Mouse (Mus musculus) lung, adult 2 months (tissue): ENCODE results near the gene Nosip. TPM values are rescaled to one million over a fixed set of nuclear protein-coding genes. Genes with fewer than 3 reads are reported as not detected.

Source experiments
- DNase-seq: peaks from one replicate; pipeline ENCODE4 v3.0.0; 2022
- H3K4me1 ChIP-seq: fragments of 200-500 bp; 2 replicates; pipeline ENCODE4 v1.6.1; 2011; ENCODE audit warnings: low read length; ENCODE audit not compliant: control insufficient read depth, insufficient read depth
- H3K4me3 ChIP-seq: fragments of 200-500 bp; replicated peaks from 2 replicates; pipeline ENCODE3; 2011; ENCODE audit warnings: low read depth, mild to moderate bottlenecking, control low read depth, low read length; ENCODE audit errors: extremely low read depth
- CTCF ChIP-seq: fragments of 200-500 bp; IDR thresholded peaks from 2 replicates; pipeline ENCODE4 v1.5.1; 2011; ENCODE audit warnings: mild to moderate bottlenecking, low read length, control low read depth; ENCODE audit not compliant: insufficient read depth
- POLR2A ChIP-seq: fragments of 200-500 bp; IDR thresholded peaks from 2 replicates; pipeline ENCODE4 v1.6.1; 2011; ENCODE audit warnings: low read depth, mild to moderate bottlenecking, control low read depth, low read length, borderline replicate concordance; ENCODE audit errors: extremely low read depth
- WGBS: fragments of 180-500 bp; shearing (Covaris S2); methylation state at CpG from one replicate; pipeline ENCODE4 v1.1.7; 2018; 5-methylcytosine and 5-hydroxymethylcytosine counted together
- polyA plus RNA-seq: library from polyadenylated mRNA; depleted of rRNA; stranded (reverse); fragments of >200 nt; gene quantifications from 2 replicates; pipeline ENCODE4 v1.2.3, GENCODE M21; 2012

The Nosip gene
- polyA plus RNA-seq, 1 experiment: 102 TPM

DNA sequence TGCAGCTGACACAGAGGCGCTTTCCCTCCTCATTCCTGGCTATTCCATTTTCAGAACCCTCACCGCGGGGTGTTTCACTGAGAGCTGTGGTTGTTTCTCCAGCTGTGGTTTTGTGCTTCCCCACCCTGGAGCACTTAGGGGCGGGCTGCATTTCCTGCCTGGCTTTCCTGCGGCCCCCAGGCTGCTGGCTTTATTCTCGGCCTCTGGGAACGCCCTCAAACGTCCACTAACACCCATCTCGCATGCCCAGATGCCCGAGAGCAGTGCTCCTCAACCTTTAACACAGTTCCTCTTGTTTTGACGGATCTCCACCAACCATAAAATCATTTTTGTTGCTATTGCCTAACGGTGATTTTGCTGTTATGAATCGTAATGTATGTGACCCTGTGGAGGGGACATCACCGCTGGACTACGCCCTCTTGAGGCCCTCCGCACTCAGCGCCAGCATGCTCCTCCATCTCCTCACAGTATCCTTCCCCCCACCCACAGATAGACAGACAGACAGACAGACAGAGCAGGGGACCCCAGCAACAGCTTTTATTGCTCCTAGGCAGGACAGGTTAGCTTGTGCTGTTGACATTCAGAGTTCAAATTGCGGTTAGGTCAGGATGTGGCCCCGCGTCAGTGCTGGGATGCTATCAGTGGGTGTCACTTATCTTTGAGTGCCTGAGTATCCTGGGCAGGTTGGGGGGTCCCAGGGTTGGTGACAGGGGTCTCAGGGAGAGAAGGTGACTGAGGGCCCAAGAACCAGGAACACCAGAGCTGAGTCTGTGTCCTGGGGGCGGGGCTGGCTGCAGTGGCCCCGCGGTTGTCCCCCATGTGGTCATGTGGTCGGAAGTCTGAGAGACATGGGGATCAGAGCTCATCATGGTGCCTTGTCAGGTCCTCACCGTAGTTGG lies 20.4 kb downstream of the Nosip start:
- TF ChIP-seq CTCF (no peak), POLR2A (peak; percentile 34; the same call in 1 of the 2 replicates)
- H3K4me3 ChIP-seq: peak overlapping the region; percentile 45
- 49% methylated on average over 25 of the region's 25 CpGs for WGBS
- no peak for DNase-seq
- peaks cover 4% of the 10 kb centered on the region; the same call in 1 of the 2 replicates for H3K4me1 ChIP-seq

DNA sequence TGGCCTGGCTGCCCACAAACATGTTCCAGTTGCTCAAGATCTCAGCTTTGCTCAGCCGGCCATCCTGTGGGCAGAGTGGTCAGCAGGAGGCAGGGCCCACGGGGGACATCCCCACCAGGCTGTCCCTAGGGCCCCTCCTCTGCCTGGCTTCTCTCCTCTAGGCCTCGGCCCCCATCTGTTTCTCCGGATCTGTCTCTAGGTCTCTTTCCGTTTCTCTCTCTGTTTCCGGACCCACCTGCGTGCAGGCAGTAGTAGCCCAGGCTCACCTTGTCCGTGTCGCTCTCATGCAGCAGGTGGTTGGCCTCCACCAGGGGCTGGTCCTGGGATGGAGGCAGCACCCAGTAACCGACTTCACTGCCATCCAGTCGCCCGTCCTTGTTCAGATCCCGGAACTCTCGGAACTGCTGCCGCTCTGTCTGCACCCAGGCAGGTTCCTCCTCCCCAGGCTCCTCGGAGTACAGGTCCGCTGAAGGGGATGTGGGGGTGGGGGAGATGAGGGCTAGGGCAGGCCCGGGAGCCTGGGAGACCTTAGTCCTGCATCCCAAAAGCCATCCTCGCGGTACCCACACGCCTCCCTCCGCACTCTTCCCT lies 21.2 kb downstream of the Nosip start:
- no peak for DNase-seq
- Histone ChIP-seq H3K4me3 (peak overlapping the region; percentile 20), H3K4me1 (peaks cover 4% of the 10 kb centered on the region; the same call in 1 of the 2 replicates)
- 77% methylated on average over 22 of the region's 22 CpGs for WGBS
- no peak for TF ChIP-seq CTCF
- no peak for TF ChIP-seq POLR2A

DNA sequence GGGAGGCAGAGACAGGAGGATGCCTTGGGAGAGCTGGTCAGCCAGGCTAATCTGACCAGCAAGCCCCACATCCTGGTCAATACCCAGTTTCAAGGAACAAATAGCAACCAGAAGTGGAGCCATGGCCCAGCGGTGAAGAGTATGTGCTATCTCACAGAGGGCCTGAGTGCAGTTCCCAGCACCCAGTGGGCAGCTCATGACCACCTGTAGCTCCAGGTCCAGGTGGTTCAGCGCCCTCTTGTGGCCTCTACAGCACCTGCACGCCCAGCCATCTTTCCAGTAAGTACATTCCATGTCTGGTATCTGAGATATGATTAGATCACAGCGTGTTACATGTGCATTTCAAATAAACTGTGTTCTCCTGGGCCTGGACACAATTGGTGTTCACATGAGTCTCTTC lies 23.9 kb downstream of the Nosip start:
- TF ChIP-seq CTCF: no peak
- peaks cover 4% of the 10 kb centered on the region; the same call in 1 of the 2 replicates for H3K4me1 ChIP-seq
- DNase-seq: no peak
- H3K4me3 ChIP-seq: no peak overlapping the region
- 82% methylated on average over 4 of the region's 4 CpGs for WGBS

DNA sequence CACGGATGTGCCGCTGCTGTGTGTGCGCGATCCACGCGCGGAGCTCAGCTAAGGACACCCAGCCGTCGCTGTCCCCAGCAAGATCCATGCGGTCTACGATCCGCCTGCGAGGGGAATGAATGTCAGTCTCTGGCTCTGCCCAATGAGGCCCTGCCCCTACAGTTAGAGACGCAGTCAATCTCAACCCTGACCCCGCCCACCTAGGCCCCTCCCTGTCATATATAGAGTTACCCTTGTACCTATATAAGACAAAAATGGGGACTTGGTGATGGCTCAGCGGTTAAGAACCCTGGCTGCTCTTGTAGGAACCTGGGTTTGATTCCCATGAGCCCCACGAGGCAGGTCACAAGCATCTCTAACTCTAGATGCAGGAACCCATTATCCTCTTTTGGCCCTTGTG lies 26.4 kb downstream of the Nosip start:
- WGBS: 93% methylated on average over 17 of the region's 17 CpGs
- H3K4me1 ChIP-seq: peaks cover 2% of the 10 kb centered on the region; the same call in 1 of the 2 replicates
- no peak for TF ChIP-seq CTCF
- TF ChIP-seq POLR2A: no peak
- H3K4me3 ChIP-seq: no peak overlapping the region
- no peak for DNase-seq

DNA sequence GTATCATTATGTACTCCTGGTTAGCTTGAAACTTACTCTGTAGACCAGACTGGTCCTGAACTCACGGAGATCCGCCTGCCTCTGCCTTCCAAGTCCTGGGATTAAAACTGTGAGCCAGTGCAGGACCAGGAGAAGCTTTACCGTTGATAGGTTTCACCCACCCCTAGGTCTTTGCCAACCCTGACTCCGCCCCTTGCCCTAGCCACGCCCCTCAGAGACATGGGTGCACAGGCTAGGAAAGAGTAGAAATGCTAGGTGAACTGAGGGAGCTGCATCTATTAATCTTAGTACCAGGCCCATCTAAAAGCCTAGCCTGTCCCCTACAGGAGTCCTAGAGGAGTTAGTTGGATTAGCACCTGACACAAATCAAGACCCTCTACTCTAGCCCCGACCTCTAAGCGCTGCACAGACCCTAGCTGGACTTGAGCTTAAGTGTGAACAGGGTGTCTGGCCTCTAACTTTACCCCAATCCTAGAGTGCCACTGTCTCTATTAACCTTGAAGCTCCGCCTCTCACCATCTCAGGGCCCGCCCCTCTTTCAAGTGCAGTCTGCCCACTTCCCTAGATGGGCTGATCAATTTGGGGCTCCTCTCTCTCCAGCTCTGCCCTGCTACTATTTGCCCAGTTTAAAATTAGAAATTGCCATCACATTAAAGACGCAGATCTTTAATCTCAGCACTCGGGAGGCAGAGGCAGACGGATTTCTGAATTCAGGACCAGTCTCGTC lies 28.2 kb downstream of the Nosip start:
- Histone ChIP-seq H3K4me3 (no peak overlapping the region), H3K4me1 (peaks cover 2% of the 10 kb centered on the region; the same call in 1 of the 2 replicates)
- TF ChIP-seq POLR2A (no peak), CTCF (no peak)
- WGBS: 74% methylated on average over 13 of the region's 13 CpGs
- DNase-seq: no peak

DNA sequence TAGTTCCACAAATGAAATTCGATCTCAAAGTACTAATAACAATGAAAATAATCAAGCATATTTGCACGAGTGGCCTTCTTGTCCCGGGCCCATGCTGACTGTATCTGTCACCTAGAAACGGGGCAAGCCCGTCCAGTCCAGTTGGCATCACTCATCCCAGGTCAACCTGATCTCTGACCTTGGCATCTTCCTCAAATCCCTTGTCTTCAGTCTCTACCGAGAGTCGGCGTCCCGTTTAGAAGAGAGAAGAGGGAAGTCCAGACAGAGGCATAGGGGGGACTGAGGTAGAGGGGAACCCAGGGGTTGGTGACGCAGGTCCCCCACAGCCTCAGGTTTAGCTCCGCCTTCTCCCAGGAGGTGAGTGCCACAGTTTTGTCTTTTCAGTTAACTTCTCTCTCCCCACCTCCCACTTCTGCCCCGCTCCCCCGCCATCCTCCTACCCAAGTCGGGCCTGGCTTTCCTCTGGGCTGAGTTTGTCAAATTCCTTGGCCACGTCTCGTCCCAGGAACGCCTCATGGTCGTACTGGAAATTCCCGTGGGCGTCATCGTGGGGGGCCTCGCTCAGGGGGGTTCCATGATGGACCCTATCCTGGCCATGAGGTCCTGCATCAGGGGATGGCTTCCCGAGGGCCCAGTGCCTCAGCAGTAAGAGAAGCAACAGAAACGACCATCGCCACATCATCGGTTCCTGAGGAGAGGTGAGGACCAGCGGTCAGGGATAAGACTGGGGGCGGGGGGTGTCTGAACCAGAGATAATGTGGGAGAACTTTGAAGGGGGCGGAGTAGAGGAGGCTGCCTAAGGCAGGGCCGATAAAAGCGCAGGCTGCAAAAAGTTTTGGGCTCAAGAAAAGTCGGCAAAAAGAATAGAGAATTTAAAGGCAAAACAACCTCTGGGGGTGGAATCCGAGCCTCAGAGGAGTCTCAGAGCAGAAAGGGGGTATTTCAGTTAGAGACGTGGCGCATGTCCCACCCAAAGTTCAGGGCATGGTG lies 29.1 kb downstream of the Nosip start:
- DNase-seq: no peak
- H3K4me3 ChIP-seq: peak overlapping the region; percentile 37
- H3K4me1 ChIP-seq: peaks cover 2% of the 10 kb centered on the region; the same call in 1 of the 2 replicates
- TF ChIP-seq CTCF (no peak), POLR2A (no peak)
- 22% methylated on average over 35 of the region's 35 CpGs for WGBS

DNA sequence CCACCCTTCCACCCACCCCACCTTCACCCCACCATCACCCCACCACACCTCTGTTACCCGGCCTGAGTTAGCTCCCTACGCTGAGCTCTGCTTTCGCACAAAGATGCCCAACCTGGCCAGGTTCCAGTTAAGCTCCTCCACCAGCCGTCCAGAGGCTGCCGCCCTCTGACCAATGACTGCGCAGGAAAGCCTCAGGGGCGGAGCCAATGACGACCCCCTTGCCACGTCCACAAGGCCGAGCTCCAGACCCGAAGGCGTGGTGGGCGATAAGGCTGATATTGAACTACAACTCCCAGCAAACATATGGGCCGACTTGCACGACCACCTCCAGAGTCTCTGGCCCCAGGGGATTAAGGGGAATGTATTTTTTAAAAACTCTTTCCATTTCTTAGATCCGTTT lies 29.8 kb downstream of the Nosip start, which contains the start of gene Rcn3:
Gene Rcn3, minus strand, starts transcription at position 174 of the 400 bp plus-strand sequence.
- peak within 1 kb of the TSS; percentile 37 for H3K4me3 ChIP-seq
- TF ChIP-seq POLR2A (peak; percentile 46; the same call in 1 of the 2 replicates), CTCF (no peak)
- peaks cover 2% of the 10 kb centered on the region; the same call in 1 of the 2 replicates for H3K4me1 ChIP-seq
- DNase-seq: peak; percentile 45
- WGBS: 1% methylated on average over 16 of the region's 16 CpGs

DNA sequence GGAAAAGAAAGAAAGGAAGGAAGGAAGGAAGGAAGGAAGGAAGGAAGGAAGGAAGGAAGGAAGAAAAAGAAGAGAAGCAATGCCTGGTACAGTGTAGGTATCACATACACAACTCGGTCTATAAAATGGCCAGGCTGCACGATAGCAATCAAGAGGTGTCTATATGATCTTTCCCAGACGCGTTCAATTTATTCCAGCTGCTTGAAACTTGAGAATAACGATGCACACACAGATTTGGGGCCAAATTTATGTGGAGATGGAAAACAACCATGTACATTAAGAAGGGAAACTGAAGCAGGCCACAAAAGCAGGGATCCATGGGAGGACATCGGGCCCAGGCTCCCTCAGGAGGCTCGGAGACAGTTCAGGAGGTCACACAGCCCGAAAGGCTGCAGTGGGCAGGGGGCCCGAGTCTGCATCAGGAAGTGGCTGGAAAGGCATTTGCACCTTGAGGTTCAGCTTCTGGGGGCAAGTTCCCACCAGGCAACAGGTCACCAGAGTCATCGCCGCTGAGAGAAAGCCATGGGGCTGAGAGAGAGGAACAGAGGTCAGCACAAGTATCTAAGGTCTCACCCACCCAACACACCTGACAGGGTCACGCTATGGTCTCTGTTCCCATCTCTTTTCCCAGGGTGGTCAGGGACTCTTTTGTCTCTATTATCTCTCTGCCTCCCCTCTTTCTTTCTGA lies 30.7 kb downstream of the Nosip start:
- Histone ChIP-seq H3K4me3 (no peak overlapping the region), H3K4me1 (peaks cover 2% of the 10 kb centered on the region; the same call in 1 of the 2 replicates)
- TF ChIP-seq CTCF (no peak), POLR2A (no peak)
- WGBS: 66% methylated on average over 12 of the region's 12 CpGs
- DNase-seq: no peak
